Mouse (Mus musculus) C2C12 (cell line): ENCODE measurements around the gene Kpna7.

Source experiments
- CEBPB ChIP-seq: IDR thresholded peaks from one replicate; pipeline ENCODE4 v1.6.1; 2011; ENCODE audit warnings: low read depth, mild to moderate bottlenecking, control low read depth, moderate library complexity
- CTCF ChIP-seq: IDR thresholded peaks from one replicate; pipeline ENCODE4 v1.5.1; 2011; ENCODE audit not compliant: control insufficient read depth, insufficient read depth, insufficient read length
- MAX ChIP-seq: IDR thresholded peaks from one replicate; pipeline ENCODE4 v1.6.1; 2011; ENCODE audit warnings: mild to moderate bottlenecking, control low read depth
- MYOD1 ChIP-seq: IDR thresholded peaks from one replicate; pipeline ENCODE4 v1.6.1; 2011; ENCODE audit warnings: low read depth; ENCODE audit not compliant: control insufficient read depth, insufficient read length
- MYOG ChIP-seq: IDR thresholded peaks from one replicate; pipeline ENCODE4 v1.6.1; 2011; ENCODE audit not compliant: control insufficient read depth, insufficient read length; ENCODE audit errors: extremely low read depth
- USF1 ChIP-seq: IDR thresholded peaks from one replicate; pipeline ENCODE4 v1.6.1; 2011; ENCODE audit warnings: low read depth, mild to moderate bottlenecking, control low read depth, moderate library complexity

DNA sequence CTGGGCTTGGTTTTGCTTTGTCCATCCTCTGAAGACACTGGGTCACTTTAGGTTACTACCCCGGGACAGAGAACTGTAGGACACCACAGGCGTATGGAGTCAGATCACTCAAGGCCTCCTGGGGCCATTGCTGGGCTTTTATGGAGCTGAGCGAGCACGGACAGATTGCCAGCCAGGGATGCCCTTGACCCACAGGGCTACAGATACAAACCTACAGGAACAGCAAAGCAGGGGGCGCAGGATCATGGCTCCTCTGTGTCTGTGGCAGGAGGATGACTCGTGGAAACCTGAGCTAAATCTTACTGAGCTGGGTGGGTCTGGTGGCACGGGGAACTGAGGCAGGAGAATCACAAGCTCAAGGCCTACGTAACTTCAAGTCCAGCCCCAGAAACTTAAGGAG, 28.7 kb upstream of the Kpna7 start:
- TF ChIP-seq CTCF: no peak
- no peak for TF ChIP-seq USF1
- TF ChIP-seq MYOG: no peak
- no peak for TF ChIP-seq CEBPB
- no peak for TF ChIP-seq MAX
- TF ChIP-seq MYOD1: no peak
